Mouse (Mus musculus) testis, adult 2 months (tissue): ENCODE measurements around the gene Wnk2. TPM values are rescaled to one million over a fixed set of nuclear protein-coding genes. Genes with fewer than 3 reads are reported as not detected.

ENCODE experiments used
- H3K27ac ChIP-seq: fragments of 200-500 bp; 2 replicates; pipeline ENCODE4 v1.5.1; 2012; ENCODE audit warnings: low read depth, low read length; ENCODE audit not compliant: control insufficient read depth, insufficient read depth
- H3K27me3 ChIP-seq: fragments of 200-500 bp; 2 replicates; pipeline ENCODE4 v1.6.1; 2012; ENCODE audit warnings: mild to moderate bottlenecking, low read length, moderate library complexity; ENCODE audit not compliant: control insufficient read depth, insufficient read depth
- H3K36me3 ChIP-seq: fragments of 200-500 bp; 2 replicates; pipeline ENCODE4 v1.6.1; 2012; ENCODE audit warnings: mild to moderate bottlenecking, low read length; ENCODE audit not compliant: control insufficient read depth, insufficient read depth
- H3K4me1 ChIP-seq: fragments of 200-500 bp; 2 replicates; pipeline ENCODE4 v1.6.1; 2012; ENCODE audit warnings: low read length; ENCODE audit not compliant: control insufficient read depth, insufficient read depth
- H3K4me3 ChIP-seq: fragments of 200-500 bp; 2 replicates; pipeline ENCODE4 v1.5.1; 2012; ENCODE audit warnings: low read depth, mild to moderate bottlenecking, low read length, moderate library complexity, mixed read lengths; ENCODE audit not compliant: control insufficient read depth
- CTCF ChIP-seq: fragments of 200-500 bp; IDR thresholded peaks from 2 replicates; pipeline ENCODE4 v1.5.1; 2012; ENCODE audit warnings: low read depth, mild to moderate bottlenecking, inconsistent platforms, low read length, moderate library complexity; ENCODE audit not compliant: control insufficient read depth, insufficient read depth, insufficient replicate concordance
- POLR2A ChIP-seq: fragments of 200-500 bp; IDR thresholded peaks from 2 replicates; pipeline ENCODE4 v1.6.1; 2012; ENCODE audit warnings: low read depth, mild to moderate bottlenecking, inconsistent platforms, low read length, moderate library complexity; ENCODE audit not compliant: control insufficient read depth
- polyA plus RNA-seq: library from polyadenylated mRNA; depleted of rRNA; stranded (reverse); fragments of >200 nt; gene quantifications from 2 replicates; pipeline ENCODE4 v1.2.3, GENCODE M21; 2012

Gene Wnk2
- polyA plus RNA-seq, 1 experiment, result 1.0 TPM

GRCm38 (mm10) chr13:49090176-49090575 lies 57.6 kb downstream of the Wnk2 start:
- no peak overlapping the region for H3K27ac ChIP-seq
- no peak overlapping the region for H3K4me3 ChIP-seq
- H3K27me3 ChIP-seq, result no peaks in the 10 kb centered on the region
- no peaks in the 10 kb centered on the region for H3K36me3 ChIP-seq
- no peaks in the 10 kb centered on the region; the same call in 1 of the 2 replicates for H3K4me1 ChIP-seq
- TF ChIP-seq POLR2A (no peak), CTCF (no peak)

- Histone ChIP-seq H3K27ac (no peak overlapping the region), H3K4me3 (no peak overlapping the region), H3K27me3 (no peaks in the 10 kb centered on the region), H3K36me3 (no peaks in the 10 kb centered on the region), H3K4me1 (no peaks in the 10 kb centered on the region; the same call in 1 of the 2 replicates)
- no peak for TF ChIP-seq CTCF
- no peak for TF ChIP-seq POLR2A
These were observed 58.9 kb downstream of the Wnk2 start for GRCm38 (mm10) chr13:49088874-49089273.

GRCm38 (mm10) chr13:49087420-49087819 lies 60.4 kb downstream of the Wnk2 start:
- Histone ChIP-seq H3K36me3 (no peaks in the 10 kb centered on the region), H3K4me3 (no peak overlapping the region), H3K27ac (no peak overlapping the region), H3K27me3 (no peaks in the 10 kb centered on the region), H3K4me1 (no peaks in the 10 kb centered on the region)
- no peak for TF ChIP-seq CTCF
- TF ChIP-seq POLR2A, result no peak

- TF ChIP-seq CTCF (no peak), POLR2A (no peak)
- Histone ChIP-seq H3K36me3 (no peaks in the 10 kb centered on the region), H3K4me3 (no peak overlapping the region), H3K4me1 (no peaks in the 10 kb centered on the region), H3K27me3 (no peaks in the 10 kb centered on the region), H3K27ac (no peak overlapping the region)
These were observed 61.4 kb downstream of the Wnk2 start for GRCm38 (mm10) chr13:49086431-49086830.

GRCm38 (mm10) chr13:49085211-49085610 lies 62.6 kb downstream of the Wnk2 start:
- no peak for TF ChIP-seq CTCF
- TF ChIP-seq POLR2A, result no peak
- no peak overlapping the region for H3K4me3 ChIP-seq
- no peak overlapping the region for H3K27ac ChIP-seq
- no peaks in the 10 kb centered on the region for H3K36me3 ChIP-seq
- no peaks in the 10 kb centered on the region for H3K27me3 ChIP-seq
- H3K4me1 ChIP-seq, result no peaks in the 10 kb centered on the region

GRCm38 (mm10) chr13:49084781-49085180 lies 63.0 kb downstream of the Wnk2 start:
- Histone ChIP-seq H3K27ac (no peak overlapping the region), H3K4me1 (no peaks in the 10 kb centered on the region), H3K36me3 (no peaks in the 10 kb centered on the region)

GRCm38 (mm10) chr13:49083941-49084340 lies 63.9 kb downstream of the Wnk2 start:
- TF ChIP-seq CTCF (no peak), POLR2A (no peak)
- no peaks in the 10 kb centered on the region for H3K27me3 ChIP-seq
- H3K4me1 ChIP-seq, result no peaks in the 10 kb centered on the region
- no peaks in the 10 kb centered on the region for H3K36me3 ChIP-seq
- no peak overlapping the region for H3K27ac ChIP-seq
- no peak overlapping the region for H3K4me3 ChIP-seq

More at GRCm38 (mm10) chr13:49084781-49085180, 63.0 kb downstream of the Wnk2 start:
- TF ChIP-seq POLR2A, result no peak
- no peak for TF ChIP-seq CTCF
- Histone ChIP-seq H3K4me3 (no peak overlapping the region), H3K27me3 (no peaks in the 10 kb centered on the region)

- H3K4me3 ChIP-seq, result no peak overlapping the region
- no peak overlapping the region for H3K27ac ChIP-seq
- H3K27me3 ChIP-seq, result no peaks in the 10 kb centered on the region
- H3K36me3 ChIP-seq, result no peaks in the 10 kb centered on the region
- H3K4me1 ChIP-seq, result no peaks in the 10 kb centered on the region
- no peak for TF ChIP-seq CTCF
- TF ChIP-seq POLR2A, result no peak
These were observed 65.5 kb downstream of the Wnk2 start for GRCm38 (mm10) chr13:49082151-49082879.
